Mouse (Mus musculus): ENCODE data around the gene Osbpl8. TPM values are rescaled to one million over a fixed set of nuclear protein-coding genes. Genes with fewer than 3 reads are reported as not detected.

The Osbpl8 gene
- polyA plus RNA-seq, 1 experiment, result 5.7 TPM

DNA sequence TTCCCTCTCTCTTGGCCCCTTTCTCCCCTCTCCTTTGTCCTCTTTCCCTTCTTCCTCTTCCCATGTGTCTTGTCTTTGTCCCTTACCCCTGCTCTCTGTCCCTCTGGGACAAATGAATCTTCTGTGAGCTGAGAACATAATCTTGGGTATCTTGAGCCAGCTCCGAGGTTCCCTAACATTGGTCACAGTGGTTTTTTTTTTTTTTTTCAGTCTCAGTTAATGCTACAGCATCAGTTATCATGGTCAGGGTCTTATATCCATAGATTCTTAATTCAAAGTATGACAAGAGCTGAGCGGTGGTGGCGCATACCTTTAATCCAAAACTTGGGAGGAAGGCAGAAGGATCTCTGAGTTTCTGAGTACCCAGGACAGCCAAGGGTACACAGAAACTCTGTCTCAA, 4.0 kb upstream of the Osbpl8 start:
- TF ChIP-seq POLR2A (IDR thresholded peaks at IDR 0.05; ENCODE audit: low read depth, low read length), result no peak
- H3K4me3 ChIP-seq (ENCODE audit: extremely low read depth, insufficient read depth, insufficient read length), result no peak overlapping the region
- no peak for DNase-seq (ENCODE audit: low read depth in 1 of 2, low spot score in 2 of 2)
- peaks cover 9% of the 10 kb centered on the region; the same call in 1 of the 2 replicates for H3K4me1 ChIP-seq (ENCODE audit: control insufficient read depth, insufficient read depth, insufficient read length)
- no peaks in the 10 kb centered on the region for H3K27me3 ChIP-seq (ENCODE audit: control insufficient read depth, insufficient read depth, low read length)
- no peaks in the 10 kb centered on the region for H3K36me3 ChIP-seq (ENCODE audit: control insufficient read depth, insufficient read depth, low read length)
- H3K27ac ChIP-seq (ENCODE audit: insufficient read depth, low read length), result peak overlapping the region; percentile 56; the same call in 1 of the 2 replicates
- 90% methylated on average over 3 of the region's 3 CpGs for WGBS

DNA sequence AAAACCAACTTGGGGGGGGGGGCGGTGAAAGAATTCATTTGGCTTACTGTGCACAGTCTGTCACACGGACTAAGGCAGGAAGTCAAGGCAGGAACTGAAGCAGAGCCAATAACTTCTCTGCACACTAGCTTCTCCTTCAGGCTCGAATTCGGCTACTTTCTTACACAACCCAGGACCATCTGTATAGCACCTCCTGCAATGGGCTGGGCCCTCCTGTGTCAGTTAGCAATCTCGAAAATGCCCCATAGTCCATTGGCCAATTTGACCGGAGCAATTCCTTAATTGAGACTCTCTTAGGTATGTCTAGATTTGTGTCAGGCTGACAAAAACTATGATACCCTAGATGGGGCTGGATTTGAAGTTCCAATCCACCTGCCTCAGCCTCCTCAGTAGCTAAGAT, 3.2 kb upstream of the Osbpl8 start:
- 70% methylated on average over 6 of the region's 6 CpGs for WGBS
- TF ChIP-seq CTCF (IDR thresholded peaks at IDR 0.05; ENCODE audit: extremely low read depth, insufficient read depth, insufficient read length, insufficient replicate concordance) (no peak), POLR2A (IDR thresholded peaks at IDR 0.05; ENCODE audit: low read depth, low read length) (no peak)
- Histone ChIP-seq H3K4me1 (ENCODE audit: control insufficient read depth, insufficient read depth, insufficient read length) (peaks cover 9% of the 10 kb centered on the region; the same call in 1 of the 2 replicates), H3K27ac (ENCODE audit: insufficient read depth, low read length) (no peak overlapping the region), H3K27me3 (ENCODE audit: control insufficient read depth, insufficient read depth, low read length) (no peaks in the 10 kb centered on the region), H3K36me3 (ENCODE audit: control insufficient read depth, insufficient read depth, low read length) (no peaks in the 10 kb centered on the region), H3K4me3 (ENCODE audit: extremely low read depth, insufficient read depth, insufficient read length) (no peak overlapping the region)
- no peak for DNase-seq (ENCODE audit: low read depth in 1 of 2, low spot score in 2 of 2)

DNA sequence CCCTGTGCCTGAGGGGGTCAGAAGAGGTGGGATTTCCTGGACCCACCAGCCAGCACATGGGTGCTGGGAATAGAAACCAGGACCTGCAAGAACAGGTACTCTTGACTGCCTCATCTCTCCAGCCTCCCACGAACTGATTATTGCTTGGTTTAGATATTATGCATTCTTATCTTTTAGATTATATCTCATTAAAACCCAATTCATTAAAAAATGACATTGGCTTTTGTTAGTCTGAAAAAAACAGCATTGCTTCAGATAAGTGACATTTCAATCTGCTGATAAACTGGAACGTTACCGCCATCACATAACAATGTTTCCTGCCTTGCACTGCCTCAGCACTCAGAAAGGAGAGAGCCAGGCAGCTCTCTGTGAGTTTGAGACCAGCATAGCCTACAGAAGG, 1.5 kb upstream of the Osbpl8 start:
- Histone ChIP-seq H3K36me3 (ENCODE audit: control insufficient read depth, insufficient read depth, low read length) (no peaks in the 10 kb centered on the region), H3K4me1 (ENCODE audit: control insufficient read depth, insufficient read depth, insufficient read length) (peaks cover 6% of the 10 kb centered on the region; the same call in 1 of the 2 replicates), H3K27ac (ENCODE audit: insufficient read depth, low read length) (no peak overlapping the region), H3K4me3 (ENCODE audit: extremely low read depth, insufficient read depth, insufficient read length) (no peak overlapping the region), H3K27me3 (ENCODE audit: control insufficient read depth, insufficient read depth, low read length) (no peaks in the 10 kb centered on the region)
- TF ChIP-seq CTCF (IDR thresholded peaks at IDR 0.05; ENCODE audit: extremely low read depth, insufficient read depth, insufficient read length, insufficient replicate concordance), result no peak
- TF ChIP-seq POLR2A (IDR thresholded peaks at IDR 0.05; ENCODE audit: low read depth, low read length), result no peak
- WGBS, result 68% methylated on average over 3 of the region's 3 CpGs
- no peak for DNase-seq (ENCODE audit: low read depth in 1 of 2, low spot score in 2 of 2)

DNA sequence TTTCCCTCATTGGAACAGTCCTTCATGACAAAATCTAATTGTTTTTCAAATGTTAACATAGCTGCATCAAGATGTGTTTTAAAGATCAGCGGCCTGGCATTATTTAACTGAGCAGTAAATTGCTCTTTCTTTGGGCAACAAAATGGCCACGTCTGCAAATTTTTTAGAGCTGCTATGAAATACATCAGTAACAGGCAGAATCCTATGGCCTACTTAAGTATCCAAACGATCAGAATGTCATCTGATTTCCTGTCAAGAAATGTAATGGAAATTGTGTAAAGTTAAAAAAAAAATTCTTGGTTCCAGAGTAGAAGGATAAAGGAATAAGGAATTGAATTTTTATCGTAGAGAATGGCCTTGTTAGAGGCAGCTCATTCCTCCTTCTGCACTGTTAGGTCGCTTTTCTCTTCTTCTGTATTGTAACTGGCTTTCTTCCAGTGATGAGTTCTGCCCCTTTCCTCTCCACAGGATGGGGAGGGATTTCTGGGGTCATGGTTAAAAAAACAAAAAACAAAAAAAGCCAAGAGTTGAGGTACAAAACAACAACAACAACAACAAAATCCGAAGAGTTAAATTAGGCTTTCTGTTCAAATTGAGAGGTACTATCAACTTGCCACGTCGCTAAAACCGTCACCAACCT, 831 bp upstream of the Osbpl8 start:
- TF ChIP-seq CTCF (IDR thresholded peaks at IDR 0.05; ENCODE audit: extremely low read depth, insufficient read depth, insufficient read length, insufficient replicate concordance) (no peak), POLR2A (IDR thresholded peaks at IDR 0.05; ENCODE audit: low read depth, low read length) (no peak)

DNA sequence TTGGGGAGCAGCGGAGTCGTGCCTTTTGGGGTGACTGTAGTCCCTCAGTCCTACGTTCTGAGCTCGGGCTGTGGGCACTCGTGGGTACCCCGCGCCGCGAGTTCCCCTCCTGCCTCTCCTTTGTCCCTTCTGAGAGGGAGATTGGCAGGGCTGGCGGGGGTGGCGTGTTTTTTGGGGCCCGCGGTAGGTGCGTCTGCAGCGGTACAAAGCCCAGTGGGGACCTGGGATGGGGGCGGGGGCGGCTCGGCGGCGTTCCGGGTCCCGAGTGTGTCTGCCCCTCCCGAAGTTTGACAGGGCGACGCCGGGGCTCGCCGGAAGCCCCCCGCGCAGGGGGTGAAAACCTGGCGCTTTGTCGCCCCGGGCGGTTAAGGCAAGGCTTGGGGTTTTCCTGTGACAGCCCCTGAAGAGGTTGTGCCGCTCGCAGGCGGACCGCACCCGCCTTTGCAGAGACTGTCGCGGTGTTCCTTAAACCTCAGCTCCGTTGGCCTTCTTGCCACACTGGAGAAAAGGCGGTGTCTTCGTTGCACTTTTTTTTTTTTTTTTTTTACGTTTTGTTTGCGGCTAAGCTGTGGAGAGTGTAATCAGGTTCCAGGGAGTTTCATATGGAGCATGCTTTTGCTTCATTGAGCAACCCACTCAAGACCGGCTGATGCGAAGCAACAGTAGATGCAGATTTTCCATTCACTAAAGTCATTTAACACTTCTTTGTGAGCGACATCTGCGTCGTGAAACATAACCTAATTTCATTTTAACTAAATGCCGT, 848 bp downstream of the Osbpl8 start:
- no peak for TF ChIP-seq CTCF (IDR thresholded peaks at IDR 0.05; ENCODE audit: extremely low read depth, insufficient read depth, insufficient read length, insufficient replicate concordance)
- TF ChIP-seq POLR2A (IDR thresholded peaks at IDR 0.05; ENCODE audit: low read depth, low read length), result no peak
- no peaks in the 10 kb centered on the region for H3K36me3 ChIP-seq (ENCODE audit: control insufficient read depth, insufficient read depth, low read length)
- no peaks in the 10 kb centered on the region for H3K27me3 ChIP-seq (ENCODE audit: control insufficient read depth, insufficient read depth, low read length)
- under 1% methylated on average over 52 of the region's 52 CpGs for WGBS
- peaks cover 7% of the 10 kb centered on the region; the same call in 1 of the 2 replicates for H3K4me1 ChIP-seq (ENCODE audit: control insufficient read depth, insufficient read depth, insufficient read length)
- peak overlapping the region; percentile 93 for H3K27ac ChIP-seq (ENCODE audit: insufficient read depth, low read length)
- DNase-seq (ENCODE audit: low read depth in 1 of 2, low spot score in 2 of 2), result peak; percentile 33 to 80
- H3K4me3 ChIP-seq (ENCODE audit: extremely low read depth, insufficient read depth, insufficient read length), result peak overlapping the region; percentile 81

More for the DNA sequence above, 831 bp upstream of the Osbpl8 start:
- peak overlapping the region; percentile 97 for H3K27ac ChIP-seq (ENCODE audit: insufficient read depth, low read length)
- no peaks in the 10 kb centered on the region for H3K36me3 ChIP-seq (ENCODE audit: control insufficient read depth, insufficient read depth, low read length)
- 21% methylated on average over 9 of the region's 9 CpGs for WGBS
- DNase-seq (ENCODE audit: low read depth in 1 of 2, low spot score in 2 of 2), result no peak
- no peaks in the 10 kb centered on the region for H3K27me3 ChIP-seq (ENCODE audit: control insufficient read depth, insufficient read depth, low read length)
- H3K4me1 ChIP-seq (ENCODE audit: control insufficient read depth, insufficient read depth, insufficient read length), result peaks cover 11% of the 10 kb centered on the region; the same call in 1 of the 2 replicates
- no peak overlapping the region for H3K4me3 ChIP-seq (ENCODE audit: extremely low read depth, insufficient read depth, insufficient read length)

DNA sequence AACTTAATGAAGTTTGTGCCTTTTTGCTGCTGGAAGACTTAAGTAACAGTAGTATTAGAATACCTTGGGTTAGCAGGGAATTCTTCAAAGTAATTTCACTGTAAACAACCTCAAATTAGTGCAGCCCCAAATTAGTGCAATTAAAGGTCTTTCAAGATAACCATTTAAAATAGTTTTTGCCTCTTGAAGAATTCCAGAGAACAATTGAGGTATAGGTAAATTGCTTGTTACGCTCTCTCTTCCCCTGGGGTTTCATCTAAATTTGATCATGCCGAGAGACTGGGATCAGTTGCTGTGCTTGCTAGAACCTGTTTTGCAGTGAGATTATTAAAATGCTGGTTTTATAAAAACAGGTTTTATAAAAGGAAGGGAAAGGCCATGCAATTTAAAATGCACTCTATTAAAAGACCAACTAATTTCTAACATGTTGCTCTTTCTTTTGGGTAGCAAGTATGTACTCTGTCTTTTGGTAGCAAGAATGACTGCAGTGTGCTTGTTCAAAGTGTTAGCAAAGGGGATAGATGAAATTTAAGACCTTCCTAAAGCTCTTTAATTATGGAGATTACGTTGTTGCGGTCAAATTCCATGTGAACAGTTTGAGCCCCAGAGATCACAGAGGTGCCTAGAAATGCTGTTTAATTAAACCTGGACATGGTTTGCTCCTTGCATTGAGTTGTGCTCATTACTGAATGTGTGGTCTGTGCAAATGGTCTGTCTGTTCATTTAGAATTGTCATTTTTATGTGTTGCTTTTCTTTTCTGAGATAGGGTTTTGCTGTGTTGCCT, 1.7 kb downstream of the Osbpl8 start:
- Histone ChIP-seq H3K27ac (ENCODE audit: insufficient read depth, low read length) (no peak overlapping the region), H3K36me3 (ENCODE audit: control insufficient read depth, insufficient read depth, low read length) (no peaks in the 10 kb centered on the region), H3K4me1 (ENCODE audit: control insufficient read depth, insufficient read depth, insufficient read length) (peaks cover 9% of the 10 kb centered on the region; the same call in 1 of the 2 replicates), H3K4me3 (ENCODE audit: extremely low read depth, insufficient read depth, insufficient read length) (peak overlapping the region; percentile 81; the same call in 1 of the 2 replicates), H3K27me3 (ENCODE audit: control insufficient read depth, insufficient read depth, low read length) (no peaks in the 10 kb centered on the region)
- DNase-seq (ENCODE audit: low read depth in 1 of 2, low spot score in 2 of 2), result no peak
- TF ChIP-seq POLR2A (IDR thresholded peaks at IDR 0.05; ENCODE audit: low read depth, low read length) (no peak), CTCF (IDR thresholded peaks at IDR 0.05; ENCODE audit: extremely low read depth, insufficient read depth, insufficient read length, insufficient replicate concordance) (no peak)
- WGBS, result 25% methylated on average over 4 of the region's 4 CpGs
